Mouse (Mus musculus): ENCODE data around the gene Gm20696.

The Gm20696 gene

GRCm38 (mm10) chr6:99665457-99666317 is 910 bp downstream of the Gm20696 start:
- DNase-seq: no peak

- no peak for DNase-seq
These were observed 3.4 kb downstream of the Gm20696 start for GRCm38 (mm10) chr6:99663232-99663631.

DNA sequence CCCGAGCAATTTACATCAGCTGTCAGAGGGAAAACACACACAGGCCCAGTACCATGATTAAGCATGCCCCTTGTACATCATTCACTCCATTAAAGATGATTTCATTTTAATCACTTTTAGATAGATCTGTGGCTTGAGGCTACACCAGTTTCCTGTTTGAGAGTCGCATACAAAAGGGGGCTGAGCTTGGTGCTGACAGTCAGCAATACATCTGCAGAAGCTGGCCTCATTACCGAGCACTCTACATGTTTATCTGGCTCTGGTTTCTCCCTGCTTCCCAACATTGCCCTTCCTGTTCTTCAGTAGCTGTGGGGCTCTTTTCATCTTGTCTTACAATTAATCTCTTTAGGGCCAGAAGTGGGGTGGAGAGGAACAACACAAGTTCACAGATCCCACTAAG is 6.2 kb downstream of the Gm20696 start:
- DNase-seq: no peak

- DNase-seq: no peak
These were observed 8.0 kb downstream of the Gm20696 start for GRCm38 (mm10) chr6:99658586-99658985.

- no peak for DNase-seq
These were observed 10.5 kb downstream of the Gm20696 start for GRCm38 (mm10) chr6:99656088-99656487.

GRCm38 (mm10) chr6:99655488-99655887 is 11.1 kb downstream of the Gm20696 start:
- DNase-seq: no peak

- no peak for DNase-seq
These were observed 12.3 kb downstream of the Gm20696 start for GRCm38 (mm10) chr6:99654343-99654742.

GRCm38 (mm10) chr6:99652341-99652740 is 14.3 kb downstream of the Gm20696 start:
- DNase-seq: no peak

GRCm38 (mm10) chr6:99649307-99649706 is 17.3 kb downstream of the Gm20696 start:
- no peak for DNase-seq

DNA sequence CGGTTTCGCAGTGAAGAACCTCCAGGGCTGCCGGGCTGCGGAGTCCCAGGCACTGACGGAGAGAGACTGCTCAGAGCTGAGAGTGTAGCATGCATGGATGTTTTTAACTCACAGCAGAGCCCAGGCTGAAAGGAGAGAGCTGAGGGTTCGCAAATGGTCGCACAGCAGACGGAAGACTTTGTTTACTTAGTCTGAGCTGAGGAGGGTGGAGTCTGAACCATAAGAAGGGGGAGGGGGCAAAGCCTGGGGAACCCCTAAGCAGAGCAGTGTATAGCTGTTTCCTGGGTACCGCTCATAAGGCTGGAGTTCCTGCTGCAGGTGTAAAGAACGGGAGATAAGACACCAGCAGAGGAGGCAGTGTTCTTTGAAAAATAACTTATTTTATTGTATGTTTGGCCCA is 20.3 kb downstream of the Gm20696 start:
- DNase-seq: no peak

GRCm38 (mm10) chr6:99644876-99645275 is 21.7 kb downstream of the Gm20696 start:
- DNase-seq: no peak

DNA sequence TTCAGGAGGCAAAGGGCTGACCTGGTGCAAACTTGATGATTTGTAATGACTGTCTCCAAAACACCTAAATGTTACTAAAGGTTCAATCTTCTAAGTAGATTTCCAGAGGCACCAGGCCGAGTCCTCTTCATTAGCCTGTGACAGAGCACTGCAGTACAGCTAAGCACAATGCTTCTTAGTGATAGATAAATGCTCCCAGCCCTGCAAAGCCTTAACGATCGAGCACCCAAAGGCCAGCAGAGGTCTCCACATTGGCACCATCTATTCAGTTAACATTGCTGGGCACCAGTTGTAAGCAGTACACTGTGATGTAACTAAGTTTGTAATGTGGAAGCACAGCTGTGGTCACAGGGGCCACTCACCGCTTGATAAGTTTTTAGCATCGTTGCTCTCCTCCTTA is 22.2 kb downstream of the Gm20696 start:
- no peak for DNase-seq

DNA sequence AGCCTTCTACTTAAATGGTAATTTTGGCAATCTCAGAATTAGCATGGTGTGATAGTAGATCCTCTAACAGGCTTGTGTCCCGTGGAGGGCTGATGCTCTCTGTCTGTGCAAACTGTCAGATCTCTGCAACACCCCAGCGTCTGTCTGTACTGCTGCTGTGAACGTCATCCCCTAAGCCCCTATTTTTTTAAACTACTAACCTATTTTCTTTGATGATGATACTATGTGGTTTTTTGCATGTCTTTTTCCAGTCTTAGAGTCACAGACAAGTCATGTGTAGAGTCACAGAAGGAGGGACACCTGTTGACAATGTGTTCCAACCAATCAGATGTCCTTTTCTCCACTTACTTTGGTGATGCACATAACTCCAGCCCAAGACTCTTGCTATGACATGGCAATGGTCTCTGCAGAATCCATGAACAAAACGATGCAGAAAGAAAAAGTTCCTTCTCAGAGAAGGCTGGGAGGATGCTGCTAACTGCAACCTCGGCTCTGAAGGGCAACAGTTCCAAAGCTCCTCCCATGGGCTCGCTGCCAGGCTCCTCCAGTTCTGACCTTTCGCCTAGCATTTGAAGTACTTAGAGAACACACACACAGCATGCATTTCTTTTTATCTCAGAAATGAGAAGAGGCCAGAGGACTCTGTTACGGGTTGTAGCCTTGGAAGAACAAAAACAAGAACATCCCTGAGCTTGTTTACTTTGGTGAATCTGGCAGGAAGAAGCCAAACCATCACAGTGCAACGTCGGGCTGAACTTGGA is 23.0 kb downstream of the Gm20696 start:
- no peak for DNase-seq

DNA sequence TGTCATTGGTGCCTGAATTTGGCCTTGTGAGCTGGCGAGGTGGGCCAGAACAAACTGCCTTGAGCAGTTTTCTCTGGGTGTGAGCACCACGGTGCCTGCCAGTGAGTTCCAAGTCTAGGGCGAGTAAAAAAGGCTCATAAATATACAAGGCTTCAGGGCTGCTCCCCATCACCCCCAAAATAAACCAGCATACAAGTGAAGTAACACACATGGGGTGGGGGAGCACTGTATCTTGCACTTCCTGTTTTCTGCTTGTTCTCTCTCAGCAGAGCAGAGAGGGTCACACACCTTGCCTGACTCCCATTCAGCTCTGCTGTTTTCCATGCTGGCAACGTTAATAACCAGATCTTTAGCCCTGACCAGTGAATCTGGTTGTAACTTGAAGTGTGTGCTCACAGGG is 29.1 kb downstream of the Gm20696 start:
- DNase-seq: no peak

DNA sequence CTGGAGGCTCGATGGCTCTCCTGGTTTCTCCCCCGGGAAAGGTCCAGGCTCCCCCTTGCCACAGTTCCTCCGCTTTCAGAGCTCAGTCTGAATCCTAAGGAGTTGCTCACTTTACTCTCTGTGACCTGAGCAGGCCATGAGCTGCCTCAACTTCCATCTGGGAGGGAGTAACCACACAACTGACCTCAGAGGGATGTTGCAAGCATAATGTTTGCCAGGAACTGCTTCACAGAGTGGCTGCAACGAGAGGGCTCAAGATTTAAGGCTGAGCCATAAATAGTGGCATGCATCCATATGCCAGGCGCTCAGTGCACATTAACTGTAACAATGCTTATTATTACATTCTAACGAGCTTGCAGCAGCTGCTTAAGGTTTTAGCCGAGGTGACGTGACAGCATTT is 29.8 kb downstream of the Gm20696 start:
- DNase-seq: no peak

- DNase-seq: no peak
These were observed 30.5 kb downstream of the Gm20696 start for GRCm38 (mm10) chr6:99636121-99636520.

- DNase-seq: no peak
These were observed 34.2 kb downstream of the Gm20696 start for GRCm38 (mm10) chr6:99632121-99632980.

DNA sequence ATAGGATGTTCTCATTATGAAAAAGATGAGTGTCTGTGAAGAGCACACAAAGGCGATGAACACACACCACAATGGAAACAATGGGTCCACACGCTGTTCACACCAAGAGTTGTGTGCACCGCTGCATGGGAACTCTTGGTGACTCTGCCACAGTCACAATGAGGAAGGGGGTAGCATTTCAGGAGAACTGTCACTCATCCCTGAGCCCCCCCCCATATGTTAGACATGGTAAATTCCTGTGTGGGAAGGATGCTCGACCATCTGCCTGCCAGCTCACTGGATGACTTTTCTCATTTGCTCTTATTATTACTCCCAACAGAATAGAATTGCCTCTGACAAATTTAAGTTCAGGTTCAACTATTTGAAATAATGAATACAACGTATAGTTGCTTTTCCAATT is 35.0 kb downstream of the Gm20696 start:
- no peak for DNase-seq

DNA sequence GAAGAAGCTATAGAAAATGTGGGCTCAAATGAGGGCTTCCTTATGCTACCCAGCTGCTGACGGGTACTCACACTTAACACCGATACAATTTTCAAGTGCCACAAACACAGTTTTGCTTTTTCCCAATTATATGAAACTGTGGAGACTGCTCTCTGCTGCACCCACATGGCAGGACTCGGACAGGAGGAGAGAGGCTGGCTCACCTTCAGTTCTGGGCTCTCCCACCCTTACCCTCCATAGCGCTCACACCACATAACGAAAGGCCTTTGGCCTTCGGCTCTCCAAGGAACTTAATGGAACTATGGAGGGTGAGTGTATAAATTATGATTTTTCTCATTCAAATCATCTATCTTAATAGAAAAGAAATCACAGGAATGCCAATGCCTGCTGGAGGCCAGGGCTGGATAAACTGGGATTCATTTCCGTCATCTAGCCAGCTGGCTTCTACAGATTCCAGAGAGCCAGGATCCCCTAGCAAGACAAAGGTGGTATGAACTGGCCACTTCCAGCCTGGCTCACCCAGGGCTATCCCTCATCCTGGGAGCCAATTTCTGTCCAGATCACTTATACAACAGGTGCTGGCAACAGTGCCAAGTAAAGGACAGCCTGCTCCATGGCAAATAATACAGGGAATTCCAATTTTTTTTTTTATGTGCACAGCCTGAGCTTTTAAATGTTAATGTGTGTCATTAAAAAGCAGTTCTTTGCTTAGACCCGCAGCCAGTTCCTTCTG is 36.7 kb downstream of the Gm20696 start:
- DNase-seq: peak; percentile 50 to 51

DNA sequence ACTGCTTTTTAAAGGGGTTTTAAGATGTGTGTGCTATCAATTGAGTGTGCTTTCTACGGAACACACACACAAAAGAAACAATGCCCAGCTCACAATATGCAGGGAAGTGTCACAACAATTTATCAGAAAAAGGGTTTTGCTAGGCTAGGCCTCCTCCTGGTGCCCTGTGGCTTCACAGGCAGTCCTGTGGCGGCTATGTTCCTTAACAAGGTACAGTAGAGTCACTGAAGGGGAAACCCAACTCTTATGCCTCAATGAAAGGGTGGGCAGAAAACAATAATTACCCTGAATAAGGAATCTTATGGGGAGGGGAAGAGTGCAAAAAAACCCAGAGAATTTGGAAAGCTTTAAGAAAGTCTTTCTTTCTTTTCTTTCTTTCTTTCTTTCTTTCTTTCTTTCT is 40.2 kb downstream of the Gm20696 start:
- no peak for DNase-seq

- no peak for DNase-seq
These were observed 40.8 kb downstream of the Gm20696 start for GRCm38 (mm10) chr6:99625803-99626202.

DNA sequence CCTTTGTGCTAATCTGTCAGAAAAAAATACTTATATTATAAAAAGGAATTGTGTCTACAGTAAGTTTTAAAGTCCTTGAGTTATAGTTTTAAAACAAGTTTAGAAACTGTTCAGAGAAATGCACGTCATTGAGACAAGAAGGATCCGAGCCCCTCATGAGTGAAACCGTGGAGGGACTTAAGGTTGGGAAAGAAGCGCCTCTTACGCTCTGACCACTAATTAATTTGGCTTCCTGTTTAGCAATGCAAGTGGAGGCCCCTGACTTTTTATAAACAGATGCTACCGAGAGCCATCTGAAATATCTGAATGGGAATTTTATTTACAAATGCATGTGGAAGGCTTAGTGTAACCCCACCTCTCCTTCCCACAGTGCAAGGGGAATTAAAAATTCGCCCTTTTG is 41.3 kb downstream of the Gm20696 start:
- DNase-seq: no peak

Data from cerebellum, postnatal 36 days (tissue).